Mouse (Mus musculus) heart, postnatal 10 days (tissue): ENCODE measurements at regions not wholly inside any gene's neighbourhood (a gene's known extent, or its start where the extent isn't known, plus 50 kb on each side); places are given as distances from the start of the nearest gene placed in this dataset.
"Not testable (repeated sequence)": the region's sequence is repeated elsewhere in the genome, so short reads cannot be mapped to it uniquely, and the experiment has no call there.

ENCODE experiments used
- DNase-seq, 2 experiments: peaks; one replicate each; pipeline ENCODE4 v3.0.0; 2021
- intact Hi-C: fragments of 180-260 bp; cut with DNase I; formaldehyde crosslinking; loops from one replicate; pipeline ENCODE4 v1.15.1; 2025

GRCm38 (mm10) chr10:85731163-85731562, 98.1 kb upstream of the Pwp1 start:
- DNase-seq, intact Hi-C loops: not testable (repeated sequence)

- intact Hi-C loops, DNase-seq: not testable (repeated sequence)
These were observed 97.4 kb upstream of the Pwp1 start for GRCm38 (mm10) chr10:85731796-85732388.

- intact Hi-C loops, result no loop called here
These were observed 91.5 kb upstream of the Pwp1 start for GRCm38 (mm10) chr10:85737796-85738195.

GRCm38 (mm10) chr10:85739008-85739407, 90.3 kb upstream of the Pwp1 start:
- no peak for DNase-seq
- intact Hi-C loops, result no loop called here

More at GRCm38 (mm10) chr10:85737796-85738195, 91.5 kb upstream of the Pwp1 start:
- DNase-seq, result no peak

GRCm38 (mm10) chr10:85739565-85739964, 89.7 kb upstream of the Pwp1 start:
- DNase-seq, result peak; percentile 6 to 7

GRCm38 (mm10) chr10:85741972-85742371, 87.3 kb upstream of the Pwp1 start:
- intact Hi-C loops, result loop anchor here (5.0 kb wide), 1 partner anchor 870 kb away; no protein-coding TSS in a partner anchor
- no peak for DNase-seq

More at GRCm38 (mm10) chr10:85739565-85739964, 89.7 kb upstream of the Pwp1 start:
- intact Hi-C loops, result not testable (repeated sequence)

- intact Hi-C loops, DNase-seq: not testable (repeated sequence)
These were observed 83.9 kb upstream of the Pwp1 start for GRCm38 (mm10) chr10:85745390-85745789.

GRCm38 (mm10) chr10:85745818-85746217, 83.5 kb upstream of the Pwp1 start:
- intact Hi-C loops, DNase-seq: not testable (repeated sequence)

GRCm38 (mm10) chr10:85749549-85749948, 79.7 kb upstream of the Pwp1 start:
- intact Hi-C loops, DNase-seq: not testable (repeated sequence)

- intact Hi-C loops, result no loop called here
- DNase-seq, result no peak
These were observed 54.3 kb upstream of the Pwp1 start for GRCm38 (mm10) chr10:85775035-85775434.
